ENCODE assay signal across 32 mouse cellular contexts in genomic region chr19:39815991-39816390, GRCm38 (mm10). TPM values are rescaled to one million over a fixed set of nuclear protein-coding genes. Genes with fewer than 3 reads are reported as not detected.
"Had no signal": no experiment of that assay in that cellular context is flagged by ENCODE, and none has a peak within 500 bp of the region (broad histone marks: within the 10 kb centered on the region; RNA-seq: fewer than 3 reads in every experiment).

No protein-coding gene starts in this region.

RNA-seq across cellular contexts. Expression of gene Cyp2c40, which starts 3.4 kb away (rescaled TPM):
- total RNA-seq: left cerebral cortex, postnatal 10 days; left cerebral cortex, postnatal 14 days; left cerebral cortex, postnatal 25 days; left cerebral cortex, postnatal 36 days; left cerebral cortex, postnatal 4 days; megakaryocyte progenitor cell, adult 5-6 weeks; megakaryocyte, adult 5-6 weeks; megakaryocyte-erythroid progenitor cell, adult 5-6 weeks; midbrain, postnatal 0 days; monocyte, adult 5-6 weeks had no signal
- polyA plus RNA-seq: limb, embryonic 10.5 days; limb, embryonic 11.5 days; limb, embryonic 12.5 days; limb, embryonic 13.5 days; limb, embryonic 14.5 days; limb, embryonic 15.5 days; liver, embryonic 11.5 days; lung, adult 2 months; lung, embryonic 14.5 days; lung, embryonic 15.5 days; lung, embryonic 16.5 days; macrophage; midbrain, embryonic 10.5 days; midbrain, embryonic 11.5 days; midbrain, embryonic 12.5 days; midbrain, embryonic 13.5 days; midbrain, embryonic 14.5 days; midbrain, embryonic 15.5 days; midbrain, embryonic 16.5 days; midbrain, postnatal 0 days; myocyte; neural tube, embryonic 11.5 days; neural tube, embryonic 12.5 days had no signal
